Mouse (Mus musculus) gastrocnemius, adult 8-10 months (tissue): ENCODE results near the gene Hist1h2bh. TPM values are rescaled to one million over a fixed set of nuclear protein-coding genes. Genes with fewer than 3 reads are reported as not detected.
A peak's percentile ranks its signal among the peaks of the same experiment; 100 is the strongest.

Experiments used
- DNase-seq, 2 experiments: peaks; one replicate each; pipeline ENCODE4 v3.0.0; 2022; ENCODE audit warnings: low spot score in 2 of 2
- total RNA-seq, 4 experiments: library from RNA; stranded (reverse); gene quantifications; 2 replicates each; pipeline ENCODE4 v1.2.4; 2022

Hist1h2bh gene
- total RNA-seq, 4 experiments from 2014 or later: 0.82 to 1.6 (median 1.2) TPM

DNA sequence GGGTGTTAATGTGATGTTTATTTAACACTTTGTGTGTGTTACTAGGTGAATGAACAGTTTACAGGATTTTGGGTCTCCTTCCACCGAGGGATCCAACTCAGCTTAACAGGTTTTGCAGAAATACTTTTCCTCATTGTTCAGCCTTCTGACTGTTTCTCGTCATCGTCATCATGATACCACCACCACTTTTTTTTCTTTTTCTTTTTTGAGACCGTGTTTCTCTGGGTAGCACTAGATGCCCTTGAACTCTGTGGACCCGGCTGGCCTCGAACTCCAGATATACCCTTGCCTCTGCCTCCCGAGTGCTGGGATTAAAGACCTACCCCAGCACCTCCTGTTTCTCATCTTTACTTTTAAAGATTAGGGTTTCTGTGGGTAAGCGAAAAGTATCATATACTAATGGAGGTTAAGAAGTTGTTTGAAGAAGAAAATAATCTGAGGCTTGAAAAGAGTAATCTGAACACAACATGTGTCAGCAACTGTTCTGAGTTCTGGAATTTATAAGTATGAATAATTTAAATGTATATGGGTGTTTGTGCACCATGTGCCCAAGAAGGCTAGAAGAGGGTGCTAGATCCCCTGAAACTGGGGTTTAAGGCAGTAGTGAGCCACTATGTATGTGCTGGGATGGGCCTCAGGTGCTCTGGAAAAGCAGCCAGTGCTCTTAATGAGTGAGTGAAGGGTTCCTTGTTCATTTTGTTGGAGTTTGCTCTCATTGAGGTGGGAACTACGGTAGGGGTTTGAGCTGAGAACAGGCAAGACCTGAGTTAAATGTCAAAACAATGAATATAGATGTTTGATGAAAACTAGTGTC is 10.7 kb downstream of the Hist1h2bh start:
- DNase-seq: no peak

DNA sequence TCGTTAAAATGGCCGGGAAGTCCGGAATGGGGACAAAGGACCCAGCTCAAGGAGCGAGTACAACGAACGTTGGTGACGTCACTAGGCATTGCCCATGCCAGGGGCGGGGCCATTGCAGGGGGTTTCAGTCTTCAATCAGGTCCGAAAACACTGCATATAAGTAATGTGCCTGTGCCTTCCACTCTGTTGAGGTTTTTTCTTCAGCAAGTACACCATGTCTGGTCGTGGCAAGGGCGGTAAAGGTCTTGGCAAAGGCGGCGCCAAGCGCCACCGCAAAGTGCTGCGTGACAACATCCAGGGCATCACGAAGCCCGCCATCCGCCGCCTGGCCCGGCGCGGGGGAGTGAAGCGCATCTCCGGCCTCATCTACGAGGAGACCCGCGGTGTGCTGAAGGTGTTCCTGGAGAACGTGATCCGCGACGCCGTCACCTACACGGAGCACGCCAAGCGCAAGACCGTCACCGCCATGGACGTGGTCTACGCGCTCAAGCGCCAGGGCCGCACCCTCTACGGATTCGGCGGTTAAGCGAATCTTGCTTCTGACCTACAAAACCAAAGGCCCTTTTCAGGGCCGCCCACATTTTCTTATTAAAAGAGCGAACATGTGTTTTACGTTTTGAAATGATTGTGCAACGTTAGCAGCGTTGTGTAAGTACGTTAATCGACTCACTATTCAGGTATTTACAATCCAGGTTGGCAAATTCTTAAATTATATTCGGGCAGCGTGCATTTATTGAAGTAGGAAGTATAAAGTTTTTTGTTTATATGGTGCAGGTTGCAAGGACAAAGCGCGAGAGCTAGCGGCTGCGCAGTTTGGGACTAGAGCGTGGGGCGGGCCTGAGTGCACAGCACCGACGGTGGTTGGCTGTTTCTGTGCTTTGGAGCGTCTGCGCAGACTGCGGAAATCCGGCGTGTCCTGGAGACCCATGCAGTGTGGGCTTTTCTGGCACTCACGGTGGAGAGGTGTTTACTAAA is 12.0 kb downstream of the Hist1h2bh start, which contains the start of gene Hist1h4h:
Hist1h4h (plus strand) TSS at position 150 of the 975 bp plus-strand sequence.
- peak; percentile 85 to 88 for DNase-seq

DNA sequence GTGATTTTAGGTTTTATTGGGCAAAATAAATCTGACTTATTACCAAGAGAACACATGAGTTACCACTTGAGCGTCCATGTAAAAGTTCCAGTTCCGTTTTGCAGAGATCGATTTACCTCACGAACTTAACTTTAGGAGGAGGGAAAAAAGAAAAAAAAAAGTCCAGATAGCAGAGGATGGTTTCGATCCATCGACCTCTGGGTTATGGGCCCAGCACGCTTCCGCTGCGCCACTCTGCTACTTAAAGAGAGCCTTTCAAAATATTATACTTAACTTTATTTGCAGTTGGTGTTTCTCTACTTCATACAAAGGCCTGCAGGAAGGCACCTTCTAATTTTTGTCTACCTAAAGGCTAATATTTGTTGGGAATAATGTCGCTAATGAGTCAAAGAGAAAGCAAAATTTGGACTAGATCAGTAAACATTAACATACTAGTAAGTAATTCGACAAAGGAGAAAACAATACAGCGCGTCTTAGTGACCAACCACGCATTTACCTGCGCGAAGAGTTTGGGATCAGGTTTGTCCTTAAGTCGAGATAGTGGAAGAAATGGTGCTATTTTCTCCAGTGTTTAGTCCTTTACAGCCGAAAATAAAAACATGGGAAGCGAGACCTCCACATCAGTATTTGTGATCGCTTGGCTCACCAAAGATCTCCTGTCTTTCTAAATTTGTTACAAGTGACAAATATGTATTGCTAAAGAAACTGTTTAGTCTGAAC is 12.9 kb downstream of the Hist1h2bh start:
- peak; percentile 47 to 65 for DNase-seq

DNA sequence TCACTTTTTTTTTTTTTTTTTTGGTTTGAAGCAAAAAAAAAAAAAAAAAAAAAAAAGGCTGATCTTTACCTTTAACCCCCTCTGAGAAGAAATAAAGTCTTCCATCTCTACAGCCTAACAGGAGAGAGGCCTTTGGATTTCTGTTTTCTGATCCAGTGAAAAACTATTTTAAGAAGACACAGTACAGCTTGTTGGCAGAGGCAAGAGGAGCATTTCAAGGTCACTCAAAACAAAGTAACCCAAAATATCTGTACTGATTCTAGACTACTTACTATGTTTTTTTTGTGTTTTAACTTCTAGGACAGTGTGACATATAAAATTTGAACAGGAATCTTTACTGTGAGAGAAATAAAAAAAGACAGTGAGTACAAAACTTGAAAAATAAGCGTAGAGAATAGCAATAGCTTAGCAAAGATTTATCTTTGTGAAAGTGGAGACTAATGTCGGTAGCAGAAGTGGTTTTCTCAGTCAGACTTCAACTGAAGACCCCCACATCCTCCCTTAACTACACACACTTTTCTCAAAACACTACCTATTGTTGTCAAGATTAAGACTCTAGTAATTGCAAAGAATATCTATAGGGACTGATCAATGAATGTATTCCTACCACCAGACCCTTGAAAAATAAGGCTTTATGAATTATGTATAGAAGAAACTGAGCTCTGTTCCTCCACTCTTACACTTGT is 13.6 kb downstream of the Hist1h2bh start:
- DNase-seq: no peak

DNA sequence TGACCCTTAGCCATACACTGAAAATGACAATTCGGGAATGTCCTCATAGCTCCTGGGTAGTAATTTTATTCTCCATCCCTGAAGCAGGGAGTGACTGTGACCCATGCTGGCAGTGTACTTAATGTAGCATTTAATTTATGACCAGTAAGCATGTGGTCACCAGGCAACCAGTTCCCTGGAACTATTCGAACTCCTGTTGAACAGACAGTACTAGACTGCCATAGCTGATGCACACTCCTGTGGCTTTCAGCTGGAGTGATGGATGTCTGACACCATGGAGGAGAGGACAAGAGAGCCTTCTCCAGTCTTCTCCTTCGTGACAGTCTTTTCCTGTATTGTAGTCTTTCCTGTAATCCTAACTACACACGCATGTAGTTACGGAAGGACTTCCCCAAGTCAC is 14.2 kb downstream of the Hist1h2bh start:
- DNase-seq: no peak

DNA sequence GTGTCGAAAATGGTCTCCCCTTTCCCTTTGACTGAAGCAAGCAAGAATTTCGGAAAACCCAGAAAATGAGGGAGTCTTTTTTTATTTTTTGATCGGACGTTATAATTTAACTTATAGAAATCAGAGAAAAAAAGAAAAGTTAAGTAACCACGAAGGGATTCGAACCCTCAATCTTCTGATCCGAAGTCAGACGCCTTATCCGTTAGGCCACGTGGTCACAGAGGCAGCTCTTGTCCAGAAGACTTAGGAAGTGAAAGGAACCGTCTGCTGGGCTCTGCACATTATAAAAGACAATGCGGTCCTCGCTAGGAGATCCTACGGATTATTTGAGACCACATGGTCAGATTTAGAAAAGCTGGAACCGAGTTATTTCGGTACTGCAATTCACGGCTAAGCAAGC is 16.9 kb downstream of the Hist1h2bh start:
- peak; percentile 74 to 80 for DNase-seq

DNA sequence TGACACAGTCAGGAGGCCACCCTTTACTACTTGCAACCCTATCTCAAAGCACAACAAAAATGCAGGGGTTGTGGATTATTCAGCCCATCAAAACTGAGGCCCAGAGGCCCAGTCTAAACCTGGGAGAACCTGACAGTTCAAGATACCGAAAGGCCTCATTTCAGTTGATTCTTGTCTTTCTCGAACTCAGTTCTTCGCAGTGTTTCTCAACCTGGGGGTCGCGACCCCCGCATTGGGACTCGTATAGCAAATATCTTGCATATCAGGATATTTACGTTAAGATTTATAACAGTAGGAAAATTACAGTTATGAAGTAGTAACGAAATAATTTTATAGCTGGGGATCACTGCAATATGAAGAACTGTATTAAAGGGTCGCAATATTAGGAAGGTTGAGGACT is 17.3 kb downstream of the Hist1h2bh start:
- DNase-seq: no peak

DNA sequence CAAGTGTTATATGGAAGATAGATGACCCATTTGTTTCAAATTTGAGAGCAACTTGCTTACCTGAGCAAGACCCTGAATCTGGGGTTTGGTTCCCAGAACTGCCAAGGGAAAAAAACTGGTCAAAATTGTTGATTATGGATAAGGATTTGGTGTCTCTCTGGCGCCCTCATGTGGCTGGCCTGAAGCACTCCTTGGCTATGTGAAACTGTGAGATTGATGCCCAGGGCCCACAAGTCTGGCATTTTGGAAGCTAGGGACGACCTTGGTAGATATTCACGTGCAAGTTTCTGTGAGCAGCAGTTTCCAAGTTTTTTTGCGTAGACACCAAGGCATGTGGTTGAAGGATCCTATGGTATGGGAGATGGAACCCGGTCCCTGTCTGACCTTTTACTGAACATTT is 18.5 kb downstream of the Hist1h2bh start:
- peak; percentile 11 to 13 for DNase-seq

DNA sequence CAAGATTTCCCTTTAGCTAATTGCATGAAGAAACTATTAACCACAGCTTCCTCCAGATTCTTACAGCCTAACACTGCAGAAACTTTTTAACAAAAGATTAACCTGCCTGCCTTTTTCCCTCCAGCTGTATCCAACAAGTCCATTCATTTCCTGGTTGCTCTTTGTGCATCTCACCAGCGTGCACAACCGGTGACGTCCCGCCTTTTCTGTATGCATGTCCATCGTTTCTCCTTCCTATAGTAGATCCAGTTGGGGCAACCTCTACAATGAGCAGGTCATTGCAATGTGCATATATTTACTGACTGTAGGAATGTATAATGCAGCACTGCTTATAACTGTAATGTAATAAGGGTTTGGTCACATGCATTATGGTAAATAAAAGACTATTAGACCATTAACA is 19.2 kb downstream of the Hist1h2bh start:
- no peak for DNase-seq

DNA sequence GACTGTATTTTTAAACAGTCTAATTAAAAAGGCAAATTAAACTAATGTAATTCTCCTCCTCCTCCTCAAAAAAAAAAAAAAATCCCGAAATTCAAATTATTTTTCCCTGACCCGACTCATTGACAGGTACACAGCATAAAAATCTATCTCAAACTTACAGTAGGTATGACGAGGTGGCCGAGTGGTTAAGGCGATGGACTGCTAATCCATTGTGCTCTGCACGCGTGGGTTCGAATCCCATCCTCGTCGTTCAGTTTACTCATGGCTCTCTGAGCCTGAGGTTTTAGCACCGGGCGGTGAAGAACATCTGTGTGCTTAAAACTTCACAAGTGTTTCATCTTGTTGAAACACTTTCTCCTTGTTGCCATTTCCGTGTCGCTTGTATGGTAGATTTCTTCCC is 21.5 kb downstream of the Hist1h2bh start:
- DNase-seq: peak; percentile 49 to 56

DNA sequence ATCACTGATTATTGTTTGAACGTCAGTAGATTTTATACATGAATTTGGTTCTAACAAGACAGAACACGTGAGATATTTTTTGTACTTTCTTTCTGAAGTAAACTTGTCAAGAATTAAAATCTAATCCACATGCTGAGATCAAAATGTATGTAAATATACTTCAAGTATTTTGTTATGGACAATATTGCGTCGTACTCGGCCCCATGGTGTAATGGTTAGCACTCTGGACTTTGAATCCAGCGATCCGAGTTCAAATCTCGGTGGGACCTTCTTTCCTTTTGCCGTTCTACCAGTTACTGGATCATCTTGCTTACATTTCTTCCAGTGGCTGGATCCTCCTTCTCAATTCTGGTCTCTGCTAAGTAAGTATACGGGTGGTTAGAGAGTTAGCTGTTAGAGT is 23.8 kb downstream of the Hist1h2bh start:
- peak; percentile 45 to 61 for DNase-seq

DNA sequence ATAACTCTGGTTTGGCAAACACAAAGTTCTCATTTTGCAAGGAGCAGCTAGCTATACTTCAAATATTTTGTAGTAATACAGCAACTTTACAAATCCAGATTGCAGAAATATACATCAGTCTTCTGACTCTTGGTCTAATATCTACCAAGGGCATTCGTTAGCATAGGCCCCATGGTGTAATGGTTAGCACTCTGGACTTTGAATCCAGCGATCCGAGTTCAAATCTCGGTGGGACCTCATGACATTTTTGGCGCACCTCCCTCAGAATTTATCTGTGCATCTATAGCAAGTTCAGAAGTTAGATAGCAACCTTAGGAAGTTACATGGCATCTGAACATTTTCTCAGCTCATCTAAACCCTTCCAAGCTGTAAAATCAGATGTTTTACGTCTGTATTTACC is 24.3 kb downstream of the Hist1h2bh start:
- peak; percentile 43 to 63 for DNase-seq

DNA sequence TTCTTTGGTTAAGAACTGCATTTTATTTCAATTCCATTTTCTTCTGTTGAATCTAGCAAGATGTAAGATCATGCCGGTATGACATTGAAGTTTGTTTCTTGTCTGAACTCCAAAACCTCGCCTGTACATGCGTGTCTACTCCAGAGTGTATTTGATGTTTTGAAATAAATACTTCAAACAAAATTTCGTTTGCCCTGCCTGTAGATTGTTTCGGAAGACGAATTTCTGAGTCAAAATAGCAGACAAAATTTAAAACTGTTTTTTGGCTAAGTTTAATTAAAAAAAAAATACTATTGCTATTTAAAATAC is 24.9 kb downstream of the Hist1h2bh start:
- DNase-seq: no peak

DNA sequence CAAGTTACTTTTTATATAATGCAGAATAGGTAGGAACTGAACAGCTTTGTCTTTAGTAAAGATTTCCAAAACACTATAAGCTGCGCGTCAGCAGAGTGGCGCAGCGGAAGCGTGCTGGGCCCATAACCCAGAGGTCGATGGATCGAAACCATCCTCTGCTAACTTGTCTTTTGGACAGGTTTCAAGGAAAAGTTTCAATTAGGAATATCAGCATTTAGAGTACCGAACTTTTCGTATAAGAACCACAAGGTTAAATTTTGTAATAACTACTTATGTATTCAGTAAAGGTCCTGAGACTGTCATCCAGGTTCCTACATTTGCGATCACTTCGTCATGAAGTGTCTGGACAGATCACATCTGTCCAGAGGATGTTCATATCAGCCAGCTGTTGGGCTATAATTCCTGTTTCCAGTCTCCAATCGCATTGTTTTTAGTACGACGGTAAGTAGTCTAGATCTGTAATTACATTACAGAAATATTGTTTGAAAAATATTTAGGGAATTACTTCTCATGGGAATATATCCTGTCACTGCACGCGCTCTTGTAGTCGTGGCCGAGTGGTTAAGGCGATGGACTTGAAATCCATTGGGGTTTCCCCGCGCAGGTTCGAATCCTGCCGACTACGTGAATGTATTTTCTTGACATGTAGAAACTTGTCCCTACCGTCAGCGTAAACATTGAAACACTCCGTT is 25.4 kb downstream of the Hist1h2bh start:
- peak; percentile 75 to 85 for DNase-seq

DNA sequence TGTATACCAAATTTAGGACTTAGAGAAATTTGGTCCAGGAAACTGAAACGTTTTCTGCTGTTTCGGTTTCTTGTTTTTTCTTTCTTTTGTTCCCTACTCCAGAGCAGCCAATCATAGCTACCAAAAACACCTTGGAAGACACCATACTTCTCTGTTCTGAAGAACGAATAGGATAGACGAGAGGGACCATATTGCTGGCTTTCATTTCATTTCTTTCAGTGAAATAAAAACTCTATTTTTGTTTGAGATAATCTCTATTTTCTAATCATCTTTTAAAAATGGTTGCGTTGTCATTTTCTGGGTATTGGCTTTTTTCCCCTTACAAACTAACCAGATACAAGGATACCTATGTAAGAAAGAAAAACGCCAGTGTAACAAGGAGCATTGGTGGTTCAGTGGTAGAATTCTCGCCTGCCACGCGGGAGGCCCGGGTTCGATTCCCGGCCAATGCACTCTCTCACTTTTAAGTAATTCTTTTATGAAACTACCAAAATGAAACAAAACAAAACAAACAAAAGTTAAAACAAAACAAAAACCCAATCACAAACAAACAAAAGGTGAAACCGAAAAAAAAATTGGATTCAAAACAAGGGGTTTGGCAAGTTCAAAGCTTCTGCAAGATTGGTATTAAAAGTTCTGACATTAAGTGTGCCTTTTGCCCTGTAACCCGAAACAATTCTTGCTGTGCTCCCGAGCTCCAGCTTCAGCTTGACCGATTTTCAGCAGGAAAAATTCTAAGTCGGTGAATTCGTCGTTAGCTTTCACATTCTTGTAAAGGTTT is 26.2 kb downstream of the Hist1h2bh start:
- peak; percentile 48 to 60 for DNase-seq

DNA sequence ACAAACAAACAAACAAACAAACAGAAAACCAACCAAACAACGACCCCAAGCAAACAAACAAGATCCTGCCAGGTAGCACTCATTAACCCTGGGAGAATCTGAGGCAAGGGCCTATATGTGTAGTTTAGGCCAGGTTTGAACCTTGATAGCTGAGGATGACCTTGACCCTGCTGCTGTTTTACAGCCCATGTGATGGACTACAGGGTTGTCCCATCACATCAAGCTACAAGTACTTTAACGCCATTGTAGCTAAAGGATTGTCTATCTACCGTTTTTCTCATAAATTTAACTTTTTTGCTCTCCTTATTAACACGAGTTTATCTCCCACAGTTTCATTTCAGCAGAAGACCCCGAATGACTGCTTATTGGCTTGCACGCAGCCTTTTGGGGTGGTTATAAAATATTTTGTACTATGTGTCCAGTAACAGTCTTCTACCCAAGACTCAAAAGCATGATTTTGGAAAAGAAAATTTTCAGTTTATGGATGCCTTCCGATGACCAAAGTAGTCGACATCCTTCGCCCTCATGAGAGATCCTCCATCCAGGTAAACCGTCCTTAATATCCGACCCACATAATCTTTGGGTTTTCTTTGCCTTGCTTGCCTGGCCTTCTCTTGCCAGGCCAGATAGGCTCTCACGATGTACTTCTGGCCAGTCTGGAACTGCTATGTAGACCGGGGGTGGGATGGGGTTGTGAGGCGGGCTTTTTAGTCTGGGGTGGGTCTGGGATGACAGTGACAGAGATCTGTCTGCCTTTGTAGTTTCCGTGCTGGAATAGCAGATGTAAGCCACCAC is 27.2 kb downstream of the Hist1h2bh start:
- no peak for DNase-seq

DNA sequence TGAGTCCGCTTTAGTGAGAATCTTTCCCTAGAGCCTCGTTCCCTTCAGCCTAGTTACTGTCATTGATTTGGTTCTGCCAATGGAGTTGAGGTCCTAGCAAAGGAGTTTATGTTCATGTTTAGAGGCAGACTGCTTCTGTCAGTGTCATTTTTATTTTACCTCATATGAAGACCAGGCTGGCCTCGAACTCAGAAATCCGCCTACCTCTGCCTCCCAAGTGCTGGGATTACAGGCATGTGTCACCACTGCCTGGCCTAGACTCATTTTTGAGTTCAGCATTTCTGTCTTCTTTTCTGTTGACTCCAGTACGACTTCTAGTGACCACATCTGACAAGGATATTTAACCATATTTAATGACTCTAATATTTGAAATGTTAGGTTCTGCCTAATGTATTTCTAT is 27.9 kb downstream of the Hist1h2bh start:
- no peak for DNase-seq

DNA sequence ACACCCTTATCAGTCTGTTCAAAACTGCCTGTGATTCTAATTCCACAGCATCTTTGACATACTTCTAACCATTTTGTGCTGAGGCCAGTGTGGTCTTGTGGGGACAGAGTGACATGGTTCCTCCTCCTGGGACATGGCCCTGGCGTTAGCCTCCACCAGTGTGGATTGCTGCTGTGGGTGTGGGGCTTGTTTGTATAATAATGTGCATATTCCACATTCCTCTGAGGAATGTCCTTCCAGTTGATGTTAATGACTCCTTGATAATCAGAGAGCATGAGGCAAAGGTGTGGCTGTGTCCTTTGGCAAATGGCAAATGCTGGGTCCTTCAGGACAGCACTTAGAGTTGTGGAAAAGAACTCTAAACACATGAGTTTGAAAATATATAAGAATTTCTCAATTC is 29.7 kb downstream of the Hist1h2bh start:
- no peak for DNase-seq

DNA sequence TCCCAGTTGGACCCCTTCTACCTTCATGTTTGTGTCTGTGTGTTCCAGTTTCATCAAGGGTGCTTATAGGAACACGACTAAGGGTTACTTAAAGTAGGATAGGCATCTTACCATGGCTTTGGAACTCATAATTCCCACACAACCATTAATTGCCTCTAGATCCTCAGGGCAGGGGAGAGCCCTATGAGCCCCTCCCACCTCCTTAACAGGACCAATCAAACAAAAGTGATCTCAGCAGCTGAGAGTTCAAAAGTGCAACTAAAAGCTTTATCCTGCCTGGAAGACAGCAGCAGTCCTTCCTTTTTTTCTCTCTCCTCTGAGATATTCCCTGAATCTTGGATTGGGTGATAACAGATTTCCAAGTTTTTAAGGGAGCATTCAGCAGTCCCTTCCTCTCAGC is 33.1 kb downstream of the Hist1h2bh start:
- DNase-seq: no peak
